Mouse (Mus musculus) urinary bladder, postnatal 10 days (tissue): Measurements from ENCODE around the gene Derl3.
"Not testable (repeated sequence)": the region's sequence is repeated elsewhere in the genome, so short reads cannot be mapped to it uniquely, and the experiment has no call there.

Experiments used
- DNase-seq: peaks from one replicate; pipeline ENCODE4 v3.0.0; 2022; ENCODE audit warnings: low spot score

Gene Derl3

GRCm38 (mm10) chr10:75893089-75893750 lies at the start of gene Derl3:
Gene Derl3, plus strand, starts transcription at chr10:75893413.
- peak; percentile 67 for DNase-seq

GRCm38 (mm10) chr10:75843898-75844297 lies 49.3 kb upstream of the Derl3 start:
- not testable (repeated sequence) for DNase-seq

- no peak for DNase-seq
Measured at GRCm38 (mm10) chr10:75844800-75845199, 48.4 kb upstream of the Derl3 start.

DNA sequence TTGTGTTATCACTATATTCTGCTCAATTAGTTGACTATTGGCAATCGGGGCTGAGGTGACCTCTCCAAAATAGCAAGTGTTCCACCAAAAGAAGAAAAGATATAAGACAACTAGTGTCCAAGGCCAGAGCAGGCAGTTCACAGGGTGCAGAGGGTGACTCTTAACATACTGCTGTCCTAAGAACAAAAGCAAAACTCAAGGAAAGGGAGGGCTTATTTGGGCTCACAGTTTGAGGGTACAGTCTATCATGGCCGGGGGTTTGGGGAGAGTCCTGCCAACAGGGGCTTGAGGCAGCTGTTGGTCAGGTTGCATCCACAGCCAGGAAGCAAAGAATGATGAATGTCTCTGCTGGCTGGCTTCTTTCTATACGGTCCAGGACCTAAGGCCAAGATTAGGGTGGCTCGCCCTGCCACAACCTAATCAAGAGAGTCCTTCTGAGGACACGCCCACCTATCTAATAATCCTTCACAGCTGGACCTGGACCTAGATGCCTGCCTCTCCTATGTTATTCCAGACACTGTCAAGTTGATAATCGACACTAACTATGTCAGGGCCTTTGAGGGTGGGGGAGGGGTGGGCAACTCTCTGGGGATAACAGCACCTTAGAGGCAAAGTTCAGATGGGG lies 47.8 kb upstream of the Derl3 start:
- DNase-seq = no peak

DNA sequence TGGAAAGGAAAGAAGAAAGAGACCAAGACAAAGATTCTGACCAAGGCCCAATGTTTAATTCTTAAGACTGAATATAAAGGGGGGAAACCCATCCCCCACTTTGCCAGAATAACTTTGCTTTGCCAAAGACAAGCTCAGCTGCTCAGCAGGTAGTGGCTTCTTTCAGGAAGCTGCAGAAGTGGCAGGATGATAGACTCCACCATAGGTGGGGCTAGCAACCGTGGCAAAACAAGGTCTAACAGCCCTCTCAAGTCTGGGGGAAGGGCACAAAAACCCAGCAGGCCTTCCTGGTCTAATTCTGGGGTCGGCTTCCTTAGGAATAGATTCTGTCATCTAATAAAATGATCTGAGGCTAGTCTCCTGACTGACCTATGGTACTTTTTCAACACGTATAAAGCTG lies 44.8 kb upstream of the Derl3 start:
- DNase-seq = no peak

- DNase-seq = no peak
Measured at GRCm38 (mm10) chr10:75851076-75851475, 42.1 kb upstream of the Derl3 start.

GRCm38 (mm10) chr10:75851681-75852080 lies 41.5 kb upstream of the Derl3 start:
- DNase-seq = no peak

- no peak for DNase-seq
Measured at GRCm38 (mm10) chr10:75852539-75853125, 40.6 kb upstream of the Derl3 start.

GRCm38 (mm10) chr10:75853452-75853851 lies 39.8 kb upstream of the Derl3 start:
- no peak for DNase-seq

GRCm38 (mm10) chr10:75854096-75854495 lies 39.1 kb upstream of the Derl3 start:
- no peak for DNase-seq

- DNase-seq = no peak
Measured at GRCm38 (mm10) chr10:75854791-75855190, 38.4 kb upstream of the Derl3 start.

DNA sequence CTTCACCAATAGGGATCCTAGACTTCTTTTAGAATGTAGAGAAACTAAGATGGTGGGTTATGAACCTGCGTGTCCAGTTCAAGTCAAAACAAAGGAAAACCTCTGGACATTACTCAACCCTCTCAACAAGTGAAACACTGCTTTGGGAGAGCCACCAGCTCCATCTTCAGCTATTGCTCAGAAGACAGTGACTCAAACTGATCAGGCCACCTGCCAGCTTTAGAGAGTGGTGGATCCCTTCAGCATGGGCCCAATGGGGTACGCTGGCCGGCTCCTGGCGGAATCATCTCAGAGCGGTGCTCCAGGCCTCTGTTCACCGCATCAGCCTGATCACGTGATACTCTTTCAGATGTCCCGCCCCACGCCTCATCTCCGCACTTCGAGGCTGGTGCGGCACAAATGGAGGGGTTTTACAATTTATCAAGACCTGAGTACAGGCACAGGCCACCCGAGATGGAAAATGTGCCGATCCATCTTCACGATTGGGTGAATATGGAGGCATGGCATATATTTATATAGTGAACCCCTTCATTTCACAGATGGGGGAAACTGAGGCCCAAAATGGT lies 37.7 kb upstream of the Derl3 start:
- no peak for DNase-seq

DNA sequence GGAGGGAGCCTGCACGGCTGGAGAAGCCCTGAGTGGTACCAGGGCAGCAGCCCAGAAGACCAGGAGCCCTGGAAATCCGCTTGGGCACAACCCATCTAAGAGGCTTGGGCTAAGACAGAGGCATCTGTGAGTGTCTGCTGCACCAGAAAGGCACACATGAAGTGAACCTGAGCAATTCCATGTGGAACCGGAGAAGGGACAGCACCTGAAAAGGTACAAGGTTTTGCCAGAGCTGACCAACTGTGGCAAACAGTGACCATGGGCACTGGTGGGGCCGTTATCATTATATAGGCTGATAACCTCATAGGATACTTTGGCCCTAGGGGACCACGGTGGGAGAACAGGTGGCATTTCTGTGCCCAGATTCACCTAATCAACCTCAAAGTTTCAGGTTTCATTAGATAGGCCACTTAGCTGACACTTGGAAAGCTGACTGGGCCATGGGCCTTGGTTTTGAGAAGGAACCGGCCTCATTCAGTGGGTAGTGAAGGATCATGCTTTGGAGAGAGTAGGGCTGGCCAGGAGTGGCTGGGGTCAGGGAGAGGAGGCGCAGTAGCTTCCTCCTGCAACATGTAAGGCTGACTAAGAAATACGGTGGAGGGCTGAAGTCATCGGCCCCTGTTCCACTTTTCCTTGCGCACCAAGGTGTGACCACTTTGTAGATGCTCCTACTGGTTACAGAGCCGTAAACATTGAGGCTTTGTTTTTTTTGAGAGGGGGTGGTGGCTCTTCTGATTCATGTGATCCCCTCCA lies 36.9 kb upstream of the Derl3 start:
- no peak for DNase-seq

DNA sequence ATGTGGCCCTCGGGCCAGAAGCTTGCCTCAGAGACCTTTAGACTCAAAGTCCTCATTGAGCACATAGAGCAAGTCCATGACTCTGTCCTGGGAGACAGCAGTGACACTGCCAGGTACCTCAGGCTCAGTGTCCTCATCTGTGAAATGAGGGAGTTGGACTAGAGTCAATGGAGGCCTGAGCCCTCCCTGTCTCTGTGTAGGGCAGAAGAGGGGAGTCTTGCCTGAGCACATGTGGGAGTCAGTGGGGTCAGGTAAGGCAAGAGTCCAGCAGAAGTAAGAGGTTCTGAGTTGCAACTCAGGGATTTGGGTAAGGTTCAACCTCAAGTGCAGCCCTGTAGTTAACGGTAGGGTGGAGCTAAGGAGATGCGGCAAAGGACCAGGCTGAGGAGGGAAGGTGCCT lies 36.2 kb upstream of the Derl3 start:
- DNase-seq = no peak

GRCm38 (mm10) chr10:75857598-75857997 lies 35.6 kb upstream of the Derl3 start:
- DNase-seq = no peak

- DNase-seq = no peak
Measured at GRCm38 (mm10) chr10:75859107-75859746, 34.0 kb upstream of the Derl3 start.

- DNase-seq = peak; percentile 47
Measured at GRCm38 (mm10) chr10:75859786-75860470, 33.3 kb upstream of the Derl3 start, which contains the start of gene Mif. Gene Mif, minus strand, starts transcription at chr10:75860240.

DNA sequence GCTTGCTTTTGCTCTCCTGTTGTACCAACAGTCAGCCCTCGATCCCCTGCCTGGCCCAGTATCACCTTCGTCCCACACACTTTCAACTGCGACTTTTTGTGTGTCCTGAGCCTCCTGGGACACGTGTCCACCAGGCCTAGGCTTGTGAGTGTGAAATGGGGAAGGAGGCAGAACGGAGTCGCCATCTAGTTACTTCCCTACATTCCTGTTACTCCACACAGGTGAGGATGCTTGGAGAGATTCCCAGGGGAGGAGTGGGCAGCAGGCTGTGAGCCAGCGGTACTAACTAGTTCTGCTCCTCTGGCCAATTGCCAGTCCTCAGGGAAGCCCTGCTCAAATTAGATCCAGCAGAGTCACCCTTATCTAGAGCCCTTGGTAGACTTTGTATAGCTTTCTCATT lies 32.5 kb upstream of the Derl3 start:
- no peak for DNase-seq

GRCm38 (mm10) chr10:75861587-75861986 lies 31.6 kb upstream of the Derl3 start:
- DNase-seq = no peak

- no peak for DNase-seq
Measured at GRCm38 (mm10) chr10:75872025-75872914, 20.9 kb upstream of the Derl3 start.
